Mouse (Mus musculus) thymus, adult 2 months (tissue): ENCODE results near the gene Rtn4rl1.

Experiments
- CTCF ChIP-seq: fragments of 200-500 bp; IDR thresholded peaks from 2 replicates; pipeline ENCODE4 v1.5.1; 2012; ENCODE audit warnings: mild to moderate bottlenecking, control low read depth, low read length, moderate library complexity, borderline replicate concordance; ENCODE audit not compliant: control insufficient read depth, poor library complexity, insufficient read depth; ENCODE audit errors: extremely low read depth
- POLR2A ChIP-seq: fragments of 200-500 bp; IDR thresholded peaks from 2 replicates; pipeline ENCODE4 v1.6.1; 2012; ENCODE audit warnings: mild to moderate bottlenecking, low read length, control low read depth, moderate library complexity; ENCODE audit not compliant: control insufficient read depth, poor library complexity, insufficient read depth; ENCODE audit errors: extremely low read depth

DNA sequence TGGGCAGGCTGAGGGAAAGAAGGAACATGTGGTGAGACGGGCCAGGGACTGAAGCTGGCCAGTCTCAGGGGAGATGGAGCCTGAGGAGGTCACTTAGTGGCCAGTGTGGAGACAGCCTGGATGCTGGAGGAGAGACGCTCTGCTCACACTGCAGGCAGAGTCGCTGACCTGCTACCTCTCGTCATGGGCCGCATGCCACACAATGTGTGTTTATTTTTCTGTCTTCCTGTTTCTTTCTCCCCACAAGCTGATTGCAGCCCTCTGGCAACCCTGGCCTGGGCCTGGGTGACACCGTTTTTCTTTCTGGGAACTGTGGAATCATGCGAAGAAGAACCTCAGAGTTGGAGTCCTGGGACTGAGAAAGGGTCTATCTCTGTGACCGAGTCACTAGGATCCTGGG lies 8.1 kb downstream of the Rtn4rl1 start:
- no peak for TF ChIP-seq CTCF
- TF ChIP-seq POLR2A, result no peak
